32 mouse cellular contexts compared by ENCODE assay signal in the genomic region with DNA sequence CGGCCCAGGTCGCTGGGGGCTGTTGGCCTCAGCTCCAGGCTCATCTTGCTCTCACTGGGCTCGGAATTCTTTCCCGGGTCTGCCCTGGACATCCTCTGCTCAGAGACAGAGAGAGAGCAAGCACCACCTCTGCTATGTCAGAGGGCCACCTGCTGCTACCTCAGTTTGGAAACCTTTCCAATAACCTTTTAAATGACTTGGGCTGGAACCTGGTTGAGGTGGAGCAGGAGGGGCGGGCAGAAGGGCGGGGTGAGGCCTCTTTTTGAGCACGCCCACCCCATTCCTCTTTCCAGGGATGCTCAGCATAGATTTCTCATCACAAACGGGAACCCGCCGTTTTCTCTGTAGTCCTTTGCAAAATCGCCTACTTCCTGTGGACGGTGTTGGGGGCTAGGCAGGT. TPM values are rescaled to one million over a fixed set of nuclear protein-coding genes. Genes with fewer than 3 reads are reported as not detected.
DNase-seq lines count a peak whose midpoint lies in the region; ATAC-seq lines count a peak whose summit lies in the region.
"Had no signal": no experiment of that assay in that cellular context is flagged by ENCODE, and none has a peak within 500 bp of the region (broad histone marks: within the 10 kb centered on the region; RNA-seq: fewer than 3 reads in every experiment).

A gene (minus strand): TSS at position 162 of the 400 bp plus-strand sequence.

- peaks cover 7% of the 10 kb centered on the region; the same call in 1 of the 2 replicates for H3K4me1 ChIP-seq in embryonic facial prominence, embryonic 12.5 days
- peaks cover 20% of the 10 kb centered on the region for H3K4me1 ChIP-seq in embryonic facial prominence, embryonic 10.5 days
- peaks cover 17% of the 10 kb centered on the region for H3K4me1 ChIP-seq in embryonic facial prominence, embryonic 13.5 days
- H3K4me1 ChIP-seq in limb, embryonic 15.5 days = peaks cover 12% of the 10 kb centered on the region
- H3K4me1 ChIP-seq: forebrain, embryonic 13.5 days; heart, embryonic 12.5 days; liver, embryonic 15.5 days; neural tube, embryonic 12.5 days had no signal

- DNase-seq in embryonic facial prominence, embryonic 10.5 days (ENCODE audit: low spot score) = no peak
- no peak for DNase-seq in spleen, postnatal 10 days (ENCODE audit: low spot score in 2 of 2)
- DNase-seq in lung, postnatal 10 days = no peak
- DNase-seq: adrenal gland, adult 8-10 months; cerebellum, adult 8-10 months; cerebellum, postnatal 36 days; gastrocnemius, adult 2 months; gastrocnemius, postnatal 36 days; heart, adult 2 months; kidney, adult 9 months; kidney, postnatal 25 days; lung, embryonic 14.5 days; right cerebral cortex, postnatal 4 days; thymus, postnatal 14 days had no signal

- H3K9ac ChIP-seq in embryonic facial prominence, embryonic 12.5 days = no peak within 1 kb of the TSS
- 0 out of 2 replicates have a peak within 1 kb of the TSS, but pooled peaks have one; percentile 17 for H3K9ac ChIP-seq in embryonic facial prominence, embryonic 13.5 days
- H3K9ac ChIP-seq in limb, embryonic 15.5 days = no peak within 1 kb of the TSS
- H3K9ac ChIP-seq: forebrain, embryonic 13.5 days; heart, embryonic 12.5 days; hindbrain, embryonic 14.5 days; liver, embryonic 15.5 days; lung, embryonic 14.5 days; neural tube, embryonic 12.5 days had no signal

- H3K36me3 ChIP-seq in embryonic facial prominence, embryonic 12.5 days = no peaks in the 10 kb centered on the region
- no peaks in the 10 kb centered on the region for H3K36me3 ChIP-seq in embryonic facial prominence, embryonic 10.5 days (replicated peaks)
- H3K36me3 ChIP-seq in embryonic facial prominence, embryonic 13.5 days = no peaks in the 10 kb centered on the region
- H3K36me3 ChIP-seq in limb, embryonic 15.5 days = no peaks in the 10 kb centered on the region
- H3K36me3 ChIP-seq: heart, embryonic 12.5 days; liver, embryonic 15.5 days; neural tube, embryonic 12.5 days had no signal

- no peak within 1 kb of the TSS for H3K4me3 ChIP-seq in embryonic facial prominence, embryonic 12.5 days
- no peak within 1 kb of the TSS for H3K4me3 ChIP-seq in embryonic facial prominence, embryonic 10.5 days
- no peak within 1 kb of the TSS for H3K4me3 ChIP-seq in embryonic facial prominence, embryonic 13.5 days
- H3K4me3 ChIP-seq in limb, embryonic 15.5 days = no peak within 1 kb of the TSS
- H3K4me3 ChIP-seq: forebrain, embryonic 13.5 days; gastrocnemius, adult 2 months; heart, adult 2 months; heart, embryonic 12.5 days; left cerebral cortex, adult 2 months; liver, embryonic 15.5 days; neural tube, embryonic 12.5 days had no signal

- H3K9me3 ChIP-seq in embryonic facial prominence, embryonic 12.5 days = no peaks in the 10 kb centered on the region
- no peaks in the 10 kb centered on the region for H3K9me3 ChIP-seq in embryonic facial prominence, embryonic 10.5 days
- no peaks in the 10 kb centered on the region for H3K9me3 ChIP-seq in embryonic facial prominence, embryonic 13.5 days
- no peaks in the 10 kb centered on the region for H3K9me3 ChIP-seq in limb, embryonic 15.5 days
- H3K9me3 ChIP-seq: forebrain, embryonic 13.5 days; heart, embryonic 12.5 days; liver, embryonic 15.5 days; neural tube, embryonic 12.5 days had no signal

- WGBS in embryonic facial prominence, embryonic 12.5 days = 11% methylated on average over 12 of the region's 12 CpGs
- WGBS in embryonic facial prominence, embryonic 10.5 days = 13% methylated on average over 12 of the region's 12 CpGs
- 10% methylated on average over 12 of the region's 12 CpGs for WGBS in embryonic facial prominence, embryonic 13.5 days
- 10% methylated on average over 12 of the region's 12 CpGs for WGBS in limb, embryonic 15.5 days

- ATAC-seq in embryonic facial prominence, embryonic 12.5 days (ENCODE audit: insufficient number of reproducible peaks, insufficient read depth, low FRiP score, low TSS enrichment) = no peak
- no peak for ATAC-seq in embryonic facial prominence, embryonic 13.5 days (ENCODE audit: insufficient number of reproducible peaks, insufficient read depth, low FRiP score, low TSS enrichment, low read depth)
- no peak for ATAC-seq in limb, embryonic 15.5 days (ENCODE audit: insufficient number of reproducible peaks, low FRiP score, low TSS enrichment, low read depth)
- ATAC-seq in frontal cortex, adult (ENCODE audit: low TSS enrichment) = no peak
- ATAC-seq: forebrain, embryonic 13.5 days; intestine, postnatal 0 days; midbrain, embryonic 16.5 days; Patski had no signal

- no peaks in the 10 kb centered on the region for H3K27me3 ChIP-seq in embryonic facial prominence, embryonic 12.5 days
- peaks cover 39% of the 10 kb centered on the region for H3K27me3 ChIP-seq in embryonic facial prominence, embryonic 10.5 days (replicated peaks; ENCODE audit: low read depth, poor library complexity, severe bottlenecking)
- H3K27me3 ChIP-seq in embryonic facial prominence, embryonic 13.5 days = no peaks in the 10 kb centered on the region; the same call in none of the 2 replicates
- H3K27me3 ChIP-seq in limb, embryonic 15.5 days = no peaks in the 10 kb centered on the region

- H3K4me2 ChIP-seq in embryonic facial prominence, embryonic 12.5 days (replicated peaks) = peak within 1 kb of the TSS; percentile 9; the same call in 1 of the 2 replicates
- peak within 1 kb of the TSS; percentile 41 for H3K4me2 ChIP-seq in embryonic facial prominence, embryonic 13.5 days
- H3K4me2 ChIP-seq in limb, embryonic 15.5 days = 0 out of 2 replicates have a peak within 1 kb of the TSS, but pooled peaks have one; percentile 5
- H3K4me2 ChIP-seq: forebrain, embryonic 13.5 days; heart, embryonic 12.5 days; hindbrain, embryonic 14.5 days; liver, embryonic 15.5 days; lung, embryonic 14.5 days; midbrain, embryonic 11.5 days; neural tube, embryonic 12.5 days had no signal

- H3K27ac ChIP-seq in embryonic facial prominence, embryonic 12.5 days = no peak within 1 kb of the TSS
- no peak within 1 kb of the TSS for H3K27ac ChIP-seq in embryonic facial prominence, embryonic 10.5 days (replicated peaks)
- no peak within 1 kb of the TSS for H3K27ac ChIP-seq in embryonic facial prominence, embryonic 13.5 days
- H3K27ac ChIP-seq in limb, embryonic 15.5 days = no peak within 1 kb of the TSS
- H3K27ac ChIP-seq: forebrain, embryonic 13.5 days; gastrocnemius, adult 2 months; heart, adult 2 months; hindbrain, embryonic 14.5 days; left cerebral cortex, adult 2 months; liver, embryonic 15.5 days; neural tube, embryonic 12.5 days had no signal

RNA-seq across cellular contexts. Expression of the gene that starts here (rescaled TPM):
- 0.05 and 0.11 TPM in 2 replicates for polyA plus RNA-seq in embryonic facial prominence, embryonic 12.5 days (2016; fragmentation: Nextera tagmentation; extraction: Ambion mirVana)
- not detected in 2 replicates for polyA plus RNA-seq in embryonic facial prominence, embryonic 10.5 days (2016; fragmentation: Nextera tagmentation; extraction: Ambion mirVana)
- 0.12 and 0.30 TPM in 2 replicates for polyA plus RNA-seq in embryonic facial prominence, embryonic 13.5 days (2015; fragmentation: Nextera tagmentation; extraction: Ambion mirVana)
- 1.0 and 1.7 TPM in 2 replicates for polyA plus RNA-seq in limb, embryonic 15.5 days (2015; fragmentation: Nextera tagmentation; extraction: Ambion mirVana)
- polyA plus RNA-seq: C2C12; frontal cortex, adult 2 months; heart, embryonic 12.5 days; heart, postnatal 0 days; hindbrain, embryonic 14.5 days; intestine, postnatal 0 days; liver, adult 2 months; midbrain, embryonic 11.5 days; midbrain, embryonic 16.5 days; neural tube, embryonic 12.5 days had no signal
